Mouse (Mus musculus): ENCODE measurements around the gene Hoxa6. TPM values are rescaled to one million over a fixed set of nuclear protein-coding genes. Genes with fewer than 3 reads are reported as not detected.

The Hoxa6 gene
- polyA plus RNA-seq, 1 experiment: 0.96 TPM

DNA sequence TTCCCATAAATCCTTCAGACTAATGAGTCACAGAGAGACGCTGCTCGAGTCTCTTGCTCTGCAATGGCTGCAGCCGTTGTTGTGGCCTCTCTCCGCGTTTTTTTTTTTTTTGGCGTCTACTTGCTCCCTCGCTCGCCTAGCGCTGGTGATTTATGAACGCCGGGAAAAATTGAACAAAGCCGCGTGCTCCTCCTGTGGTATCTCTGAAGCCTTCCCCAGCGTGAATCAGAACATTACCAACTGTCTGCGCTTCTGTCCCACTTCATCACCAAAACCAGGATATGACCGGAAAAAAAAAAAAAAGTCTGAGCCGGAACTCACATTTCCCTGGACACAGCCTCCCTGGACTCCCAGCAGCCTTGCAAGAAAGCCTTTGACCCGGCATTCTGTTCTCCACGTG lies 23.3 kb downstream of the Hoxa6 start:
- no peak overlapping the region for H3K4me3 ChIP-seq (ENCODE audit: insufficient read depth, poor library complexity, severe bottlenecking)

DNA sequence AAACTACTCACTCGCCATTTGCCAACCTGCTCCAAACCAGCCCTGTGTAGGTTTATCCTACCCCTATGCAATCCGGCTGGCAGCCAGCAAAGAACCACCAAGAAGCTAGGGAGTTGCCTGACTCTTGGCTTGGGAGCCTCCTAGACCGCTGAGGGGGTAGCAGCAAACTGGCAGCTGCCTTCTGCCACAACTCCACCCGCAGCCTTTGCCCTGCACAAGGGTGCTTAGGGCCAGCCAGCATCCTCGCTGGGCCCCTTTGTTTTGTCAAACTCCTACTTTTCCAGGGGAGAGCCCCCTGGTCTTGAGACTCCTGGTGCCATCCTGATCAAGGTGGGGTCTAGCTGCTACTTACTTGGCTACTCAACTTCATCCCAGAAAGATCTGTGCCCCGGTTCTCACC lies 23.9 kb downstream of the Hoxa6 start:
- Histone ChIP-seq H3K79me3 (ENCODE audit: low read depth) (no peaks in the 10 kb centered on the region), H3K4me3 (ENCODE audit: insufficient read depth, poor library complexity, severe bottlenecking) (no peak overlapping the region), H3K79me2 (ENCODE audit: control insufficient read depth, insufficient read depth) (no peaks in the 10 kb centered on the region), H3ac (ENCODE audit: control insufficient read depth, insufficient read length, low read depth) (no peak overlapping the region), H3K36me3 (ENCODE audit: control insufficient read depth, insufficient read depth) (no peaks in the 10 kb centered on the region), H3K27me3 (ENCODE audit: control insufficient read depth, insufficient read depth, insufficient read length) (no peaks in the 10 kb centered on the region)
- TF ChIP-seq MAX (IDR thresholded peaks at IDR 0.05) (no peak), FOSL1 (IDR thresholded peaks at IDR 0.05; ENCODE audit: insufficient read depth, low read length, poor library complexity, severe bottlenecking) (no peak), CEBPB (IDR thresholded peaks at IDR 0.05; ENCODE audit: low read depth) (no peak), MYOD1 (IDR thresholded peaks at IDR 0.05; ENCODE audit: control insufficient read depth, insufficient read length, low read depth) (no peak), USF1 (IDR thresholded peaks at IDR 0.05; ENCODE audit: low read depth) (no peak), CTCF (IDR thresholded peaks at IDR 0.05; ENCODE audit: control insufficient read depth, insufficient read depth, insufficient read length) (no peak), MYOG (IDR thresholded peaks at IDR 0.05; ENCODE audit: control insufficient read depth, extremely low read depth, insufficient read length) (no peak)

More for the DNA sequence above, 23.3 kb downstream of the Hoxa6 start:
- Histone ChIP-seq H3K36me3 (ENCODE audit: control insufficient read depth, insufficient read depth) (no peaks in the 10 kb centered on the region), H3K79me3 (ENCODE audit: low read depth) (no peaks in the 10 kb centered on the region), H3K27me3 (ENCODE audit: control insufficient read depth, insufficient read depth, insufficient read length) (no peaks in the 10 kb centered on the region), H3K79me2 (ENCODE audit: control insufficient read depth, insufficient read depth) (no peaks in the 10 kb centered on the region), H3ac (ENCODE audit: control insufficient read depth, insufficient read length, low read depth) (no peak overlapping the region)
- no peak for TF ChIP-seq FOSL1 (IDR thresholded peaks at IDR 0.05; ENCODE audit: insufficient read depth, low read length, poor library complexity, severe bottlenecking)
- TF ChIP-seq MYOG (IDR thresholded peaks at IDR 0.05; ENCODE audit: control insufficient read depth, extremely low read depth, insufficient read length): no peak
- no peak for TF ChIP-seq USF1 (IDR thresholded peaks at IDR 0.05; ENCODE audit: low read depth)
- TF ChIP-seq CEBPB (IDR thresholded peaks at IDR 0.05; ENCODE audit: low read depth): no peak
- TF ChIP-seq CTCF (IDR thresholded peaks at IDR 0.05; ENCODE audit: control insufficient read depth, insufficient read depth, insufficient read length): no peak
- no peak for TF ChIP-seq MYOD1 (IDR thresholded peaks at IDR 0.05; ENCODE audit: control insufficient read depth, insufficient read length, low read depth)
- TF ChIP-seq MAX (IDR thresholded peaks at IDR 0.05): no peak

DNA sequence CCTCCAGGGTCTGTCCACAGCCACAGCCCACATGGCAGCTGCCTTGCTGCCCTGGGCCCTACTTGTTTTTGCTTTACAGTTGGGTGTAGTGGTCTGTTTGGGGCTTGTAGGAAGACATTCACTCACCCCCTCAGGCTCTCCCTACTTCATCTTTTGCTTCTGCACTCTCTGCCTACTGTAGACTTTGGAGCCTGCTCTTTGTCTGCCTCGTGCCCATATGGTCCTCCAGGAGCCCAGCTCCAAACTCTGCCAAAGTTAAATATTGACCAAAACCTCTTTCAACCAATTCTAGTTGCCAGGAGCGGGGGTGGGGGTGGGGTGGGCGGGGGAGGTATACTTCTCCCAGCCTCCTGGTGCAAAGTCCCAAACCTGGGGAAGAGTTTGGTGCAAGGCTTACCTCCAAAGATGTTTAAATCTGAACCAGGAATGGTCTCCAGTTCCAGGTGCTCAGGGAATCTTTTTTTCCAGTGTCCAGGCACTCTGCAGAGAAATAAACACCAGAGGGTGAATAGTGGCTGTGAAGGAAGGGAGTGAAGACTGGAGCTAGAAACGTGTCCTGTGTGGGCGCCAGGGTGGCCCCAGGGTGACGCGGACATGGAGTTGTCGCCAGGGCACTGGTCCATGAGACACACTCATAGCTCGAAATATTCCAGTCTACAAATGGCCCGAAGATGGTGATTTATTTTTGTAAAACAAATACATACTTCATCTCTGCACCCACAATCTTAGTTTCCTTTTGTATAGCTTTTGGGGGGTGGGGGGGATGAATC lies 25.0 kb downstream of the Hoxa6 start:
- no peaks in the 10 kb centered on the region for H3K27me3 ChIP-seq (ENCODE audit: control insufficient read depth, insufficient read depth, insufficient read length)

DNA sequence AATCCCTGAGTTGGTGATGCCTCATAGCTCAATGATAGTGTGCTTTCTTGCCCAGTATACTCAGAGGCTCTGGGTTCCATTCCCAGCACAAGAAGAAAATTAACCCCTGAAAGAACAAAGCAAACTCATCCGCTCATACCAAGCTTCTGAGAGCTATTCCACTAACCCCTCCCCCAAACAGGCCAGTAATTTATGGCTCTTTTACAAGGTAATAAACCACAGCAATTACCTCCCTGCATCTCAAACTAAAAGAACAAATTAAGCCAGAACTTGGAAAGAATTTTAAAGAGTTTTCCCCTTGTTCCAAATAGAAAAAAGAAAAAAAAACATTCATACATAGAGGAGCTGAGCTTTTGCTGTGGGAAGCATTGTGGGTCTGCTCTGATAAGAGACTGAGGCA lies 25.7 kb downstream of the Hoxa6 start:
- TF ChIP-seq MYOD1 (IDR thresholded peaks at IDR 0.05; ENCODE audit: control insufficient read depth, insufficient read length, low read depth) (no peak), MYOG (IDR thresholded peaks at IDR 0.05; ENCODE audit: control insufficient read depth, extremely low read depth, insufficient read length) (no peak), CTCF (IDR thresholded peaks at IDR 0.05; ENCODE audit: control insufficient read depth, insufficient read depth, insufficient read length) (no peak), FOSL1 (IDR thresholded peaks at IDR 0.05; ENCODE audit: insufficient read depth, low read length, poor library complexity, severe bottlenecking) (no peak), MAX (IDR thresholded peaks at IDR 0.05) (no peak), CEBPB (IDR thresholded peaks at IDR 0.05; ENCODE audit: low read depth) (no peak), USF1 (IDR thresholded peaks at IDR 0.05; ENCODE audit: low read depth) (no peak)
- Histone ChIP-seq H3ac (ENCODE audit: control insufficient read depth, insufficient read length, low read depth) (no peak overlapping the region), H3K27me3 (ENCODE audit: control insufficient read depth, insufficient read depth, insufficient read length) (no peaks in the 10 kb centered on the region), H3K4me3 (ENCODE audit: insufficient read depth, poor library complexity, severe bottlenecking) (no peak overlapping the region), H3K79me3 (ENCODE audit: low read depth) (no peaks in the 10 kb centered on the region), H3K79me2 (ENCODE audit: control insufficient read depth, insufficient read depth) (no peaks in the 10 kb centered on the region), H3K36me3 (ENCODE audit: control insufficient read depth, insufficient read depth) (no peaks in the 10 kb centered on the region)

More for the DNA sequence above, 25.0 kb downstream of the Hoxa6 start:
- TF ChIP-seq MYOG (IDR thresholded peaks at IDR 0.05; ENCODE audit: control insufficient read depth, extremely low read depth, insufficient read length) (no peak), CTCF (IDR thresholded peaks at IDR 0.05; ENCODE audit: control insufficient read depth, insufficient read depth, insufficient read length) (no peak), USF1 (IDR thresholded peaks at IDR 0.05; ENCODE audit: low read depth) (no peak), MAX (IDR thresholded peaks at IDR 0.05) (no peak), CEBPB (IDR thresholded peaks at IDR 0.05; ENCODE audit: low read depth) (no peak), MYOD1 (IDR thresholded peaks at IDR 0.05; ENCODE audit: control insufficient read depth, insufficient read length, low read depth) (no peak), FOSL1 (IDR thresholded peaks at IDR 0.05; ENCODE audit: insufficient read depth, low read length, poor library complexity, severe bottlenecking) (no peak)
- Histone ChIP-seq H3K36me3 (ENCODE audit: control insufficient read depth, insufficient read depth) (no peaks in the 10 kb centered on the region), H3K4me3 (ENCODE audit: insufficient read depth, poor library complexity, severe bottlenecking) (no peak overlapping the region), H3ac (ENCODE audit: control insufficient read depth, insufficient read length, low read depth) (no peak overlapping the region), H3K79me2 (ENCODE audit: control insufficient read depth, insufficient read depth) (no peaks in the 10 kb centered on the region), H3K79me3 (ENCODE audit: low read depth) (no peaks in the 10 kb centered on the region)

DNA sequence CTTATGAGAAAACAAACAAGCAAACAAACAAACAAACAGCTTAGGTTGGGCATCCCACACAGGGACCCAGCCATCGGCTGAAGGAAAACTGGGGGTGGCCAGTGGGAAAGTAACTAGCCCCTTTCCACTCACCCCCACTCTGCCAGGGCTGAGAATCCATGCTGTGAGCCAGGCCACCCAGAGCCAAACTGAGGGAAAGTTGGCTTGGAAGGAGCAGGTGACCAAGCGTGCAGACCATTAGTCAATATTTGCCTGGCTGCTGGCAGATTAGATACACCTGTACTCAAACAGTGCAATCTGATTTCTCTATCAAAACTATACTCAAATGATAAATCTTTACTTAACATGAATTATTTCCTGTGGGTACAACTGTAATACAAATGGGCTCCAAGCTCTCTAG lies 26.5 kb downstream of the Hoxa6 start:
- Histone ChIP-seq H3K79me3 (ENCODE audit: low read depth) (no peaks in the 10 kb centered on the region), H3K36me3 (ENCODE audit: control insufficient read depth, insufficient read depth) (no peaks in the 10 kb centered on the region), H3ac (ENCODE audit: control insufficient read depth, insufficient read length, low read depth) (no peak overlapping the region), H3K79me2 (ENCODE audit: control insufficient read depth, insufficient read depth) (no peaks in the 10 kb centered on the region), H3K27me3 (ENCODE audit: control insufficient read depth, insufficient read depth, insufficient read length) (no peaks in the 10 kb centered on the region), H3K4me3 (ENCODE audit: insufficient read depth, poor library complexity, severe bottlenecking) (no peak overlapping the region)
- TF ChIP-seq USF1 (IDR thresholded peaks at IDR 0.05; ENCODE audit: low read depth) (no peak), MYOD1 (IDR thresholded peaks at IDR 0.05; ENCODE audit: control insufficient read depth, insufficient read length, low read depth) (no peak), CTCF (IDR thresholded peaks at IDR 0.05; ENCODE audit: control insufficient read depth, insufficient read depth, insufficient read length) (no peak), CEBPB (IDR thresholded peaks at IDR 0.05; ENCODE audit: low read depth) (no peak), MAX (IDR thresholded peaks at IDR 0.05) (no peak), FOSL1 (IDR thresholded peaks at IDR 0.05; ENCODE audit: insufficient read depth, low read length, poor library complexity, severe bottlenecking) (no peak), MYOG (IDR thresholded peaks at IDR 0.05; ENCODE audit: control insufficient read depth, extremely low read depth, insufficient read length) (no peak)
